Mouse (Mus musculus) forebrain, embryonic 10.5 days (tissue): ENCODE data around the gene Xdh. TPM values are rescaled to one million over a fixed set of nuclear protein-coding genes. Genes with fewer than 3 reads are reported as not detected.

Experiments
- DNase-seq: peaks from one replicate; pipeline ENCODE4 v3.0.0-alpha.2; 2017; ENCODE audit warnings: low spot score; ENCODE audit errors: extremely low spot score
- H3K27ac ChIP-seq: fragments of 300-500 bp; sonication (generic); 2 replicates; pipeline ENCODE4 v1.5.1; 2016; ENCODE audit warnings: mild to moderate bottlenecking
- H3K27me3 ChIP-seq: fragments of 300-500 bp; sonication (generic); 2 replicates; pipeline ENCODE4 v1.6.1; 2016; ENCODE audit warnings: mild to moderate bottlenecking; ENCODE audit not compliant: poor library complexity, severe bottlenecking
- H3K36me3 ChIP-seq: fragments of 300-500 bp; sonication (generic); replicated peaks from 2 replicates; pipeline ENCODE4 v1.6.1; 2016; ENCODE audit warnings: mild to moderate bottlenecking, moderate library complexity
- H3K4me1 ChIP-seq: fragments of 300-500 bp; sonication (generic); 2 replicates; pipeline ENCODE4 v1.6.1; 2016
- H3K4me3 ChIP-seq: fragments of 300-500 bp; sonication (generic); 2 replicates; pipeline ENCODE4 v1.5.1; 2016; ENCODE audit warnings: mild to moderate bottlenecking, moderate library complexity
- H3K9me3 ChIP-seq: fragments of 300-500 bp; sonication (generic); 2 replicates; pipeline ENCODE4 v1.6.1; 2016; ENCODE audit warnings: mild to moderate bottlenecking, moderate library complexity
- WGBS: fragments of 180-500 bp; shearing (Covaris S2); methylation state at CpG from one replicate; pipeline ENCODE4 v1.1.7; 2016; 5-methylcytosine and 5-hydroxymethylcytosine counted together
- polyA plus RNA-seq: library from polyadenylated mRNA; unstranded; fragments of >200 nt; fragmentation: Nextera tagmentation; extraction: Ambion mirVana; gene quantifications from 2 replicates; pipeline ENCODE4 v1.2.1, GENCODE M21; 2016

Xdh gene
- polyA plus RNA-seq, 1 experiment from 2014 or later = 0.15 TPM

DNA sequence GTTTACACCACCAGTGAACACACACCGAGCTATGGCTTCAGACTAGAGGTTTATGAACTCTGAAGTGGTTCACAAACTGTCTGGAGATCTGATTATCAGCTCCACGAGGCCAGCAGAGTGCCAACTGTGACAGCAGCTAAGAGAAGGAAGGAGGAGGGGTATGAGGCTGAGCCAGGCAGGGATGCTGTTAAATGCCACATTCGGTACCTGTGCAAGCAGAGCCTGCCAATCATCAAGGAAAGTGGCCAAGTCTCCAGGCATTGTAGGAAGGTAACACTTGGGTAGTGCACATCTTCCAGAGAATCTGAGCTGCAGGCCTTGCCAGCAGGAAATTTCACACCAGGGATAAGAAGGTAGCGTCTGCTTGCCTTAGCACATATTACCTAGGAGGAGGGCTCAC, 15.7 kb downstream of the Xdh start:
- Histone ChIP-seq H3K4me3 (no peak overlapping the region), H3K27me3 (no peaks in the 10 kb centered on the region), H3K36me3 (no peaks in the 10 kb centered on the region), H3K4me1 (no peaks in the 10 kb centered on the region), H3K27ac (no peak overlapping the region), H3K9me3 (no peaks in the 10 kb centered on the region)
- no peak for DNase-seq
- WGBS = 83% methylated on average over 4 of the region's 4 CpGs

DNA sequence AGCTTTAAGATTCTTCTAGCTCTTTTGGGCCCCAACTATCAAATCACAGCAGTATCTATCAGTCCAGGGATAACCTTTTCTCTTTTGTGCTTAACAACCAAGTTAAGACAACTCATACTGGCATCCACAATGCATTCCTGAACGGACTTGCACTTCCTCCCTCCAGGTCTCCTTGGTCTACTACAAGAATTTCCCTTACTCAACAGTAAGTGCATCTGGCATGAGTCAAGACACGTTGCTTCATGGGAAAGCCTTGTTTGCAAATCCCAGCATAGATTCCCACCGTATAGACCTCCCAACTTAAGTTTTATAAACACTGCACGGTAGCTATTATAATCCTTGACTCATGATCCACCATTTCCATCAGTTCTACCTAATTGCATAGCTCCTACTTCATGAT, 16.4 kb downstream of the Xdh start:
- Histone ChIP-seq H3K27ac (no peak overlapping the region), H3K4me3 (no peak overlapping the region), H3K4me1 (no peaks in the 10 kb centered on the region), H3K27me3 (no peaks in the 10 kb centered on the region), H3K36me3 (no peaks in the 10 kb centered on the region), H3K9me3 (no peaks in the 10 kb centered on the region)
- no peak for DNase-seq
- WGBS = 84% methylated on average over 4 of the region's 4 CpGs

DNA sequence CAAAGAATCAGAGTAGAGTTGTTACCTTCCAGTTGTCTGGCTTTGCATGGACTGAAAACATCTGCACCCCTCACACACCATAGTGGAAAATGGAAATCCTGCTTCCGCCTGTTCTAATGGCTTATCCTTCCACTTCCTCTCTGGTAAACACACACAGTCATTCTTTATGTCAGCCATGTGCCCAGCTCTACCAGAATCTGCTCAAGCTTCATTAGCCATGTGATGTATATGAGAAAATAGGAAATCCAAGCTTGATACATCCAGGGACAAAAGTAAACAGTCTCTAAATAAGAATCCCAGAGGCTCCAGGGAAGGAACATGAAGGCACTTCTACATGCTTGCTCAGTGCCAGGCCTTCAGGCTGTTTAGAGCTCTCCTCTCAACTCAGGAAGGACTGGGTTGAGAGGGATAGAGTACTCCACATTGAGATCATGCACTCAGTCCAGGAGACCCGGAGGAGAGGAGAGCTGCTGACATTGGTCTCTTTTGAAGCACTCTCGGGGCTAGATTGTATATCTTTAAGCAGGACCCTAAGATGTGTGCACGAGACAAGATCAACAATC, 17.4 kb downstream of the Xdh start:
- WGBS = 88% methylated on average over 4 of the region's 4 CpGs
- Histone ChIP-seq H3K27ac (no peak overlapping the region), H3K27me3 (no peaks in the 10 kb centered on the region), H3K9me3 (no peaks in the 10 kb centered on the region), H3K36me3 (no peaks in the 10 kb centered on the region), H3K4me3 (no peak overlapping the region), H3K4me1 (no peaks in the 10 kb centered on the region)
- no peak for DNase-seq

DNA sequence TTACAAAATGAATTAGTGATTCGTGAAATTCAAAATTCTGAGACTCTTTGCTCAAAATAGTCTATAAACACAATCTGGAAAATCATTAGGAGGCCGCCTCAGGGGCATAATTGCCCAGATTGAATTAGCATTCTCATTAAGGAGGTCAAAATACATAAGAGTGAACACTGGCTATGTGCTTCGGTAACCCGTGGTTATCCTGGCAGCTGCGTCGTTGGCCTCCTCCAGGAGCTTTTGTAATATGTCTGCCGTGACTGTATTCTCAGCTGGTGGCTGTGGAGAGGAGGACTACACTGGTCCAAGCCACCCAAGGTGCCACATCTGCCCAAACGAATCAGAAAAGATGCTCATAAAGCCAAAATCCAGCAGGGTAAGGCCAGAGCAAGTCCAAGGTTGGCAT, 30.5 kb downstream of the Xdh start:
- Histone ChIP-seq H3K27ac (no peak overlapping the region), H3K36me3 (no peaks in the 10 kb centered on the region), H3K9me3 (no peaks in the 10 kb centered on the region), H3K4me3 (no peak overlapping the region), H3K4me1 (no peaks in the 10 kb centered on the region), H3K27me3 (no peaks in the 10 kb centered on the region)
- 81% methylated on average over 8 of the region's 8 CpGs for WGBS
- no peak for DNase-seq

DNA sequence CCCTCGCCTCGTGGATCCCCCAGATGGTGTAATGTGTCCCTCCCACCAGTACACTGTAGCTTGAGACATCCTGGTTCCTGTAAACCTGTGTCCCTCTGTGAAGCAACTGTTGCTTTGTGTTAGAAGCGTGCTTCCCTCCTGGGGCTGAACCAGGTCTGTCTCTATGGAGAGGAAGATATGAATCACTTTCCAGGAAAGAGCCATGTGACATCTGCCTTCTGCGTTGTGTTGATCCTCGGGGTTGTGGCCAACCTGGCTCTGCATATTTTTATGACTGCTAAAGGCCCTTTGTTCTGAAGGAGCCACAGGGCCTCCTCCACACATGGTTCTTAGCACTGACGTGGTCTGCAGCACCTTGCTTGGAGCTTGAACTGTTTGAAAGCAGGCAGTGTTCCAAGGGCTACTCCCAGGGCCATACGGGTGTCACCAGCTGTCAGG, 31.0 kb downstream of the Xdh start:
- Histone ChIP-seq H3K4me3 (no peak overlapping the region), H3K9me3 (no peaks in the 10 kb centered on the region), H3K27me3 (no peaks in the 10 kb centered on the region), H3K4me1 (no peaks in the 10 kb centered on the region), H3K27ac (no peak overlapping the region), H3K36me3 (no peaks in the 10 kb centered on the region)
- no peak for DNase-seq
- 79% methylated on average over 7 of the region's 7 CpGs for WGBS

DNA sequence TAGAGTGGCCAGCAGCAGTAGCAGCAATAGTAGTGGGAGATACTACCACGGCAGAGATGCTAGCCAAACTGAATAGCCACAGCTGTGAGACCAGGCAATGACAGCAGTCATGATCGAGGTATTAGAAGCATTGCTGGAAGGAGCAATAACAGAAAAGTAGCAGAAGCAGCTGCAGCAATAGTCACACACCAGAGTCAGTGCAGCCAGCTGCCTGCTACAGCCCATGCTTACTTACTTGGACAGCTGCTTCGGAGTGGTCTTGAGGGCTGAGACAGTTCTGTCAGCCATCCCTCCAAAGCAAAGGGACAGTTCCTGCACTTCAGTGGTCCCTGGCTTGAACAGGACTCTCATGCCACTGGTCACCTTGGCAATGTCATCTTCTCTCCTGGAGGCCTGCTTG, 31.9 kb downstream of the Xdh start:
- H3K9me3 ChIP-seq = no peaks in the 10 kb centered on the region
- no peak for DNase-seq
- H3K4me3 ChIP-seq = no peak overlapping the region
- no peak overlapping the region for H3K27ac ChIP-seq
- WGBS = 97% methylated on average over 3 of the region's 3 CpGs
- H3K4me1 ChIP-seq = no peaks in the 10 kb centered on the region
- no peaks in the 10 kb centered on the region for H3K27me3 ChIP-seq
- H3K36me3 ChIP-seq = no peaks in the 10 kb centered on the region

DNA sequence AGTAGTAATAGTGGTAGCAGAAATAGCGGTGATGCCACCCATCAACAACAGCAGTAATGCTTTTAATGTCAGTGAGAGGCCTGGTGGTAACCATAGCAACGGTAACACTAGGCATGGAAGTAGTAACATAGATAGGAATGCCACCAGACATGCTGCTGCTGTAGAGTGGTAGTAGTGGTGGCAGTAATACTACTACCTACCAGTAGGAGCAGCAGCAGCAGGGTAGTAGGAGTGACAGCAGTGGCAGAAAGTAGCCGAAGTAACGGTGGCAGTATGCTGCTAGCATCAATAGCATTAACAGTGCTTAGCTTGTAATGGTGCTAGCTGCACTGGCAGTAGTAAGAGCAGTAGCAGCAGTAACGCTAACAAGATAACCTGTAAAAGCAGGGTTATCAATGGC, 32.3 kb downstream of the Xdh start:
- H3K27ac ChIP-seq = no peak overlapping the region
- H3K4me3 ChIP-seq = no peak overlapping the region
- H3K27me3 ChIP-seq = no peaks in the 10 kb centered on the region
- no peak for DNase-seq
- WGBS = 79% methylated on average over 5 of the region's 5 CpGs
- no peaks in the 10 kb centered on the region for H3K36me3 ChIP-seq
- no peaks in the 10 kb centered on the region for H3K9me3 ChIP-seq
- H3K4me1 ChIP-seq = no peaks in the 10 kb centered on the region

DNA sequence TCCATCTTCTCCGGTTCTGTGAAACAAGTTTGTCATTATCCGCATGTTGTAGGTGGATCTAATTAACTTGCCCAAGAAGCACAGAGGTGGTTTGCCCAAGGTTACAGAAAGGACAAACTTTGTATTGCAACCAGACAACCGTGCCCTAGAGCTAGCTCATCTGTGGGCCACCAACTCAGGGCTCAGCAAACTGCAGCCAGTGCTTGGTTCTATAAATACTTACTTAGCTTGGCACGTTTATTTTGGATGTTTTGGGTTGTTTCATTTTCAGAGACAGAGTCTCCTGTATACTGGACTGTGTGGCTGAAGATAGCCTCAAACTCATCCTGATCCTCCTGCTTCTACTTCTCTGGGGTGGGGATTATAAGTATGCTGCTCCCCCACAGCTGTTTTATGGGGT, 35.3 kb downstream of the Xdh start:
- WGBS = 74% methylated on average over 4 of the region's 4 CpGs

DNA sequence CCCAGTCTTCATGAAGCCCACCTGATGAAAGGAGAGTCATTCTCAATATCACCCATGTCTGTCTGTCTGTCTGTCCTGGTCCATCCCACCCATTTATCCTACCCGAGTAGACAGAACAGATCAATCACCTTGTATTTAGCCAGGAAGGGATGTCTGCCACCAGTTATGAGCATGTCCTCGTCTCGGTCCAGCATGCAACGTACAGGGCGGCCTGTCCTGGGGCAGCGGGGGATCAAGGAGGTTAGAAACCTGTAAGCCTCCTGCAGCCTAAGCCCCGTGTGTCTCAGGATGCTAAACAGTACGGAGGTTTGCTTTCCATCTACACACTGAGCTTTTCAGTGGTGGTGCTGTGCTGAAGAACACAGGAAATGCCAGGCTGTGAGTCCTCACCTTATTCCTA, 43.9 kb downstream of the Xdh start:
- H3K9me3 ChIP-seq = no peaks in the 10 kb centered on the region
- H3K27ac ChIP-seq = no peak overlapping the region
- 90% methylated on average over 8 of the region's 8 CpGs for WGBS
- H3K36me3 ChIP-seq = no peaks in the 10 kb centered on the region
- H3K4me1 ChIP-seq = no peaks in the 10 kb centered on the region
- H3K4me3 ChIP-seq = no peak overlapping the region
- H3K27me3 ChIP-seq = no peaks in the 10 kb centered on the region
- DNase-seq = no peak

More for the DNA sequence above, 35.3 kb downstream of the Xdh start:
- no peak for DNase-seq
- Histone ChIP-seq H3K4me1 (no peaks in the 10 kb centered on the region), H3K9me3 (no peaks in the 10 kb centered on the region), H3K27me3 (no peaks in the 10 kb centered on the region), H3K27ac (no peak overlapping the region), H3K4me3 (no peak overlapping the region), H3K36me3 (no peaks in the 10 kb centered on the region)

DNA sequence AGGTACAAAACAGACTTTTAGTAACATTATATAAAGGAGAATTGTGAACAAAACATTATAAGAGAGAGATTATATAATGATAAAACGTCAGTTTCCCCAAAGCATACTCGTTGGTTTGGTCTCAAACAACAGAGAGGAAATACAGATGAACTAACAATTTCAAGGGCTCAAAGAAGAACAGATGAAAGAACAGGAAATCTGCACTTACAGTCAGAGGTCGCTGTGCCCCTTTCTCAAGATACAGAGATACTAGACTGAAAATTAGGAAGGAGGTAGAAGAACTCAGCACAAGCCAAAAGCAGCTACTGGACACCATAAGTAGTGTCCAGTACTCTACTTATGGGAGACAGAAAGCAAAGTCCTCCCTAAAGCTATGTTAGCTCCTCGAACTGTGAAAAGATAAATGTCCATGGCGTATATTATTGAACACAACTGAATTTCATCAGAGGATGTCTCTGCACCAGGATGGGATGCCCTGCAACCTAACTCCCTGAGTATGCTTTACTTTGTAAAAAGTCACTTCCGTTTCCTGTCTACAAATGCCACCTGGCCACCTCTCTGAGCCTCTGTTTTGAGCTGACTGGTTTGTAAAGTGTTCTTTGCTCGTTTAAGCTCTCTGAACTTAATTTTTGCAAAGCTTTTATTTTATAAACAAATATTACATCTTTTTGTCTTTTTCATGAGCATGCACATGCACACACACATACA, 44.8 kb downstream of the Xdh start:
- Histone ChIP-seq H3K27ac (no peak overlapping the region), H3K27me3 (no peaks in the 10 kb centered on the region), H3K36me3 (no peaks in the 10 kb centered on the region), H3K4me3 (no peak overlapping the region), H3K9me3 (no peaks in the 10 kb centered on the region), H3K4me1 (no peaks in the 10 kb centered on the region)
- no peak for DNase-seq
- WGBS = 87% methylated on average over 7 of the region's 7 CpGs

DNA sequence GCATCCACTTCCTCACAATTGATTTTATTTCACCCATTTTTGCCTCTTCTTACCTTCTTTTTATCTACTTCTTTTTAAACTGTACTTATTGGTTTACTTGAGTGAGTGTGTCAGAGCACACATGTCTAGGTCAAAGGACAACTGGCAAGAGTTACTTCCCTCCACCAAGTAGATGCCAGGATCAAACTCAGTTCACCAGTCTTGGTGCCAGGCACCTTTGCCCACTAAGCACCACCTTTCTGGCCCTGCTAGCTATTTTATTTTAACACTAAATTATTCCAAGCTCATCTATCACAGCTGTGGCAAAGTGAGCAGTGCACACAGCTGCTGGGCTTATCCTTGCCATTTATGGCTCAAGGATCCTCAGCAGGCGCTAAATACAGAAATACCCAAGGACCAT, 46.9 kb downstream of the Xdh start:
- no peak for DNase-seq
- H3K4me1 ChIP-seq = no peaks in the 10 kb centered on the region
- H3K27ac ChIP-seq = no peak overlapping the region
- H3K9me3 ChIP-seq = no peaks in the 10 kb centered on the region
- 96% methylated on average over 1 of the region's 1 CpGs for WGBS
- H3K4me3 ChIP-seq = no peak overlapping the region
- H3K27me3 ChIP-seq = no peaks in the 10 kb centered on the region
- no peaks in the 10 kb centered on the region for H3K36me3 ChIP-seq

DNA sequence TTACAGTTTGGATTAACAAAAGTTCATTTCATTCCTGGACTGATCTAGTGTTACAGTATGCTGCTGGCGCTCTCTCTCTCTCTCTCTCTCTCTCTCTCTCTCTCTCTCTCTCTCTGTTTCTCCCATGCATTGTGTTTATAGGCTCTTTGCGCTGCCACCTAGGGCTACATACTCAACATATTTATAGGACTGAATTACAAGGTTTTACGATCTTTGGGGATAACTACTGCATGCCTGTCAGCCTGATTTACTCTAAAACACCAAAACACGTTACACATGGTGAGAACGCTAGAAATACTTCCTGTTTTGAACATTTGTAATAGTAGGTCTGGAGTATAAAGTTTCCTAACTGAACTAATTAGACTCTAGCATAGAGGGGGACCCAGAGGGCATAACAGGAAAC, 47.8 kb downstream of the Xdh start:
- no peak for DNase-seq
- Histone ChIP-seq H3K4me3 (no peak overlapping the region), H3K9me3 (no peaks in the 10 kb centered on the region), H3K27me3 (no peaks in the 10 kb centered on the region), H3K27ac (no peak overlapping the region), H3K4me1 (no peaks in the 10 kb centered on the region), H3K36me3 (no peaks in the 10 kb centered on the region)
- 84% methylated on average over 5 of the region's 5 CpGs for WGBS

DNA sequence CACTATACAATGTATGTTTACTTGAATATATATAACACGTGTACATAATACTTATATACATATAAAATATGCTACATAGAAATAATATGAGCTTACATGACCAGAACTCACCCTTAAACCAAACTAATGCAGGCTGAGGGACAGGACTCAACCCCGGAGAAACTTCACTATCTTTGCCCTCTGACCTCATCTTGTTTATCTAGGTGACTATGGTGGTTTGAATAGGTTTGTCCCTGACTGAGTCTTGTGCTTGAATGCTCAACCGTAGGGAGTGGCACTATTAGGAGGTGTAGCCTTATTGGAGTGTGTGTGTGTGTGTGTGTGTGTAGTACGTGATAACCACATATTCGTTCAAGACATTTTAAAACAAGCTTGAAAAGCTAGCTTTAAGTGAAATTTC, 55.6 kb downstream of the Xdh start:
- H3K27me3 ChIP-seq = no peaks in the 10 kb centered on the region
- no peaks in the 10 kb centered on the region for H3K9me3 ChIP-seq
- WGBS = 91% methylated on average over 5 of the region's 5 CpGs
- DNase-seq = no peak
- H3K4me1 ChIP-seq = no peaks in the 10 kb centered on the region
- H3K4me3 ChIP-seq = no peak overlapping the region
- H3K36me3 ChIP-seq = no peaks in the 10 kb centered on the region
- H3K27ac ChIP-seq = no peak overlapping the region

DNA sequence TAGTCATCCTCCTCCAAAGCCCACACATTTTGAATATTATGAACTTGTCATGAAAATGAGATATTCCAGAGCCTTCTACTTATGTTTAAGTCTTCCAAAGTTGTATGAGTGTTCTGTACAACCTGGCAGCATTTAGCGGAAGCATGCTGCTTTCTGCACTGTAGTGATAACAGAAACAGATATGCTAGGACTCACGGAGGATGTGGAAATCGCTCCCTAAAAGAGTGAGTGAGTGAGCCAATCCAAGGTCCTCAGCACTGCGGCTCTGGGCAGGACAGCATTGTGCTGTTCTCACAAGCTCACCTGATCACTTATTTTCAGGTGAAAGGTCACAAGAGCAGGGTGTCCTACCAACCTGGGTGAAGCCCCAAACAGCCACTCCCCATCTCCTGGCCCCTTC, 56.2 kb downstream of the Xdh start:
- Histone ChIP-seq H3K9me3 (no peaks in the 10 kb centered on the region), H3K27me3 (no peaks in the 10 kb centered on the region), H3K27ac (no peak overlapping the region), H3K4me1 (no peaks in the 10 kb centered on the region), H3K36me3 (no peaks in the 10 kb centered on the region), H3K4me3 (no peak overlapping the region)
- WGBS = 94% methylated on average over 4 of the region's 4 CpGs
- DNase-seq = no peak
